Mouse (Mus musculus): ENCODE results near the gene Tjp2.

The Tjp2 gene

GRCm38 (mm10) chr19:24058851-24059250 lies 166.0 kb downstream of the Tjp2 start:
- no peak for DNase-seq (ENCODE audit: inconsistent ontology term)

GRCm38 (mm10) chr19:24058021-24058420 lies 166.8 kb downstream of the Tjp2 start:
- no peak for DNase-seq (ENCODE audit: inconsistent ontology term)

GRCm38 (mm10) chr19:24056880-24057279 lies 167.9 kb downstream of the Tjp2 start:
- DNase-seq (ENCODE audit: inconsistent ontology term): no peak

GRCm38 (mm10) chr19:24054904-24055303 lies 169.9 kb downstream of the Tjp2 start:
- peak; percentile 79 for DNase-seq (ENCODE audit: inconsistent ontology term)

GRCm38 (mm10) chr19:24054265-24054664 lies 170.6 kb downstream of the Tjp2 start:
- no peak for DNase-seq (ENCODE audit: inconsistent ontology term)

- DNase-seq (ENCODE audit: inconsistent ontology term): peak; percentile 36
Observed at GRCm38 (mm10) chr19:24050514-24050913, 174.3 kb downstream of the Tjp2 start.

GRCm38 (mm10) chr19:24049329-24049728 lies 175.5 kb downstream of the Tjp2 start:
- no peak for DNase-seq (ENCODE audit: inconsistent ontology term)

GRCm38 (mm10) chr19:24046395-24046993 lies 178.3 kb downstream of the Tjp2 start:
- DNase-seq (ENCODE audit: inconsistent ontology term): no peak

All from Muller cell, postnatal 12 days (primary cell).